Mouse (Mus musculus) hindbrain, embryonic 11.5 days (tissue): ENCODE data around the gene Lrrc51. TPM values are rescaled to one million over a fixed set of nuclear protein-coding genes. Genes with fewer than 3 reads are reported as not detected.
A peak's percentile ranks its signal among the peaks of the same experiment; 100 is the strongest.

Source experiments
- ATAC-seq: fragments of 200-750 bp; cut with Nextera tagmentation; 2 replicates; pipeline ENCODE4 v1.8.0; 2017; ENCODE audit warnings: mild to moderate bottlenecking, moderate TSS enrichment, moderate library complexity; ENCODE audit not compliant: low FRiP score
- DNase-seq: peaks from one replicate; pipeline ENCODE4 v3.0.0-alpha.2; 2015; ENCODE audit warnings: low spot score
- H3K27ac ChIP-seq: fragments of 300-500 bp; sonication (generic); 2 replicates; pipeline ENCODE4 v1.5.1; 2014; ENCODE audit warnings: mild to moderate bottlenecking, low read depth, low read length
- H3K27me3 ChIP-seq: fragments of 300-500 bp; sonication (generic); 2 replicates; pipeline ENCODE4 v1.6.1; 2014; ENCODE audit warnings: mild to moderate bottlenecking, low read length, moderate library complexity, mixed read lengths; ENCODE audit not compliant: control insufficient read depth, insufficient read depth
- H3K36me3 ChIP-seq: fragments of 300-500 bp; sonication (generic); 2 replicates; pipeline ENCODE4 v1.6.1; 2014; ENCODE audit warnings: mild to moderate bottlenecking, low read length, moderate library complexity, mixed read lengths; ENCODE audit not compliant: control insufficient read depth, insufficient read depth
- H3K4me1 ChIP-seq: fragments of 300-500 bp; sonication (generic); replicated peaks from 2 replicates; pipeline ENCODE4 v1.6.1; 2014; ENCODE audit warnings: low read length, mixed read lengths; ENCODE audit not compliant: control insufficient read depth, insufficient read depth
- H3K4me2 ChIP-seq: fragments of 300-500 bp; sonication (generic); replicated peaks from 2 replicates; pipeline ENCODE4 v1.6.1; 2014; ENCODE audit warnings: mild to moderate bottlenecking, low read depth, low read length
- H3K4me3 ChIP-seq: fragments of 300-500 bp; sonication (generic); 2 replicates; pipeline ENCODE4 v1.5.1; 2014; ENCODE audit warnings: low read depth, low read length
- H3K9ac ChIP-seq: fragments of 300-500 bp; sonication (generic); 2 replicates; pipeline ENCODE4 v1.6.1; 2014; ENCODE audit warnings: low read depth, low read length
- H3K9me3 ChIP-seq: fragments of 300-500 bp; sonication (generic); 2 replicates; pipeline ENCODE4 v1.6.1; 2016; ENCODE audit warnings: low read length; ENCODE audit not compliant: control insufficient read depth
- WGBS: fragments of 180-500 bp; shearing (Covaris S2); extraction: QIAGEN DNeasy Blood & Tissue Kit; methylation state at CpG from one replicate; pipeline ENCODE4 v1.1.7; 2014; 5-methylcytosine and 5-hydroxymethylcytosine counted together
- polyA plus RNA-seq: library from polyadenylated mRNA; unstranded; fragments of >200 nt; fragmentation: Nextera tagmentation; extraction: Ambion mirVana; gene quantifications from 2 replicates; pipeline ENCODE4 v1.2.1, GENCODE M21; 2014

The Lrrc51 gene
- polyA plus RNA-seq, 1 experiment from 2014 or later = 12.2 TPM

DNA sequence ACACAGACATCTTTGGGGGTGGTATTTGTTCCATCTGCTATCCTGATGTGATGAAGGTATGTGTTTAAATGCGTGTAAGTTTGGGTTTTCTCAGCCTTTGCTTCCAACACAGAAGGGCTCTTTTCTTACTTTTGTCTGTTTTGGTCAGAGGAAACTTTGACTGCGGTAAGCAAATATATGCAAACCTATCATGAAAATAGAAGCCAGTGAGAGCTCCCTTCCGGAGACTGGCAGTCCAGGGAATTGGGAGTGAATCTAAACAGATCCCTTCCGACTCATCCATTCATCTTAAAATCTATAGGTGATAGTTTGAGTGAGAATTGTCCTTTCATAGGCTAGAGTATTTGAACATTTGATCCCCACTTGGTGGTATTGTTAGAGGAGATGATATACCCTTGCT, 45.2 kb downstream of the Lrrc51 start:
- H3K27ac ChIP-seq = no peak overlapping the region

DNA sequence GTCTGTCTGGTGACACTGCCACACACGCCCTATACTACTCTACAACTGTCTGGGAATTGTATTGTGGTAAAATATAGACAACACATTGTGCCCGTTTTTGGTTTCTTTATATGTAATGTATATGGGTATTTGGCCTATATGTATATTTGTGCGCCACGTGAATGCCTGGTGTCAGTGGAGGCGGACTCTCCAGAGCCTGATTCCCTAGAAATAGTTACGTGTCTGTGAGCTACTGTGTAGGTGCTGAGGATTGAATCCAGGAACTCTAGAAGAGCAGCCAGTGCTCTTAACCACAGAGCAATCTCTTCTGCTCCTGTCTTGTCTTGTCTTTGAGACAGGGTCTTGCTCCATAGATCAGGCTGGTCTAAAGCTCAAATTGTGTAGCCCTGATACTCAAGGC, 47.4 kb downstream of the Lrrc51 start:
- Histone ChIP-seq H3K36me3 (no peaks in the 10 kb centered on the region), H3K4me2 (no peak overlapping the region), H3K4me1 (no peaks in the 10 kb centered on the region), H3K27ac (no peak overlapping the region), H3K9ac (no peak overlapping the region), H3K4me3 (no peak overlapping the region), H3K27me3 (no peaks in the 10 kb centered on the region), H3K9me3 (no peaks in the 10 kb centered on the region)
- DNase-seq (no peak), ATAC-seq (no peak)
- 83% methylated on average over 6 of the region's 6 CpGs for WGBS

More for the DNA sequence above, 45.2 kb downstream of the Lrrc51 start:
- WGBS = 86% methylated on average over 4 of the region's 4 CpGs
- Histone ChIP-seq H3K4me1 (no peaks in the 10 kb centered on the region), H3K9me3 (no peaks in the 10 kb centered on the region), H3K4me2 (no peak overlapping the region), H3K9ac (no peak overlapping the region), H3K27me3 (no peaks in the 10 kb centered on the region), H3K36me3 (no peaks in the 10 kb centered on the region), H3K4me3 (no peak overlapping the region)
- DNase-seq (no peak), ATAC-seq (no peak)

- Histone ChIP-seq H3K27me3 (no peaks in the 10 kb centered on the region), H3K9me3 (no peaks in the 10 kb centered on the region), H3K4me3 (no peak overlapping the region), H3K9ac (no peak overlapping the region), H3K4me2 (no peak overlapping the region), H3K36me3 (no peaks in the 10 kb centered on the region), H3K27ac (no peak overlapping the region), H3K4me1 (no peaks in the 10 kb centered on the region)
- ATAC-seq (no peak), DNase-seq (no peak)
- WGBS = 100% methylated on average over 4 of the region's 4 CpGs
Measured at GRCm38 (mm10) chr7:101884160-101884559, 49.5 kb downstream of the Lrrc51 start.

GRCm38 (mm10) chr7:101882413-101883154, 51.1 kb downstream of the Lrrc51 start:
- ATAC-seq = no peak
- H3K9me3 ChIP-seq = no peaks in the 10 kb centered on the region
- H3K36me3 ChIP-seq = no peaks in the 10 kb centered on the region

DNA sequence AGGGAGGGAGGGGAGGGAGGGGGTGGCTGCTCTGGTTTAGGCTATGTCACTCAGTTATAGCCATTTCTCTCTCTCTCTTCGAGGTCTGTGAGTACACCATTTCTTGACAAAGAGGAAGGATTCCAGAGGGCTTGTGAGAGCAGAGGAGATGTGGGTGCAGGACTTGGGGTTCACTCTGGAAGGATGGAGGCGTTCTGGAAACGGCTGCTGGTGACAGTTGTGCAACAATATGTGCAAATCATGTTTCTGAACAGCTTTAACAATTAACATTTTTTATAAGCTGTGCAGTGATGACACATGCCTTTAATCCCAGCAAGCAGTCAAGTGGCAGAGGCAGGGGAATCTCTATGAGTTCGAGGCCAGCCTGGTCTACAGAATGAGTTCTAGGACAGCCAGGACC, 52.8 kb downstream of the Lrrc51 start:
- Histone ChIP-seq H3K4me2 (no peak overlapping the region), H3K4me3 (no peak overlapping the region), H3K27ac (no peak overlapping the region), H3K4me1 (no peaks in the 10 kb centered on the region), H3K36me3 (no peaks in the 10 kb centered on the region), H3K9me3 (no peaks in the 10 kb centered on the region), H3K27me3 (no peaks in the 10 kb centered on the region), H3K9ac (no peak overlapping the region)
- ATAC-seq (no peak), DNase-seq (no peak)
- 75% methylated on average over 4 of the region's 4 CpGs for WGBS

More at GRCm38 (mm10) chr7:101882413-101883154, 51.1 kb downstream of the Lrrc51 start:
- Histone ChIP-seq H3K4me1 (no peaks in the 10 kb centered on the region), H3K9ac (no peak overlapping the region), H3K4me3 (no peak overlapping the region), H3K4me2 (no peak overlapping the region), H3K27ac (no peak overlapping the region), H3K27me3 (no peaks in the 10 kb centered on the region)
- 61% methylated on average over 9 of the region's 9 CpGs for WGBS
- no peak for DNase-seq

DNA sequence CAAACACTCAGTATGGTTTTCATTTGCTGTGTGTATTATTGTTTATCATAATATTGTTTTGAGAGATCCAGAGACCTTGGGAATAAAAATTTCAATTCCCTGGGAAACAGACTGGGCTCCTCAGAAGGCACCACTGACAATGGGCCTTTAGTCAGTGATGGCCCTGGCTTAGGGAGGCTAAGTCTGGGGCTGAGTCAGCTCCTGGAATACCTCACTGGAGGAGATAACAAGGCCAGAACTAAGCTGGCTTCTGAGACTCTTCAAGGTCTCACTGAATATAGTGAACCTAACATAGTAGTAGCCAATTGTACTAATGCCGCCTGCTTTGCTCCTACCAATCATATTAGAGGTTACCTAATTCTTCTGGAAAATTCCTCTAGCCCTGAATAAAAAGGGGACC, 57.7 kb downstream of the Lrrc51 start:
- no peaks in the 10 kb centered on the region for H3K9me3 ChIP-seq
- H3K4me3 ChIP-seq = no peak overlapping the region
- no peak overlapping the region for H3K9ac ChIP-seq
- DNase-seq = no peak
- H3K36me3 ChIP-seq = no peaks in the 10 kb centered on the region
- H3K4me1 ChIP-seq = no peaks in the 10 kb centered on the region
- H3K27ac ChIP-seq = no peak overlapping the region
- WGBS = 92% methylated on average over 1 of the region's 1 CpGs
- ATAC-seq = no peak
- no peaks in the 10 kb centered on the region for H3K27me3 ChIP-seq
- H3K4me2 ChIP-seq = no peak overlapping the region

DNA sequence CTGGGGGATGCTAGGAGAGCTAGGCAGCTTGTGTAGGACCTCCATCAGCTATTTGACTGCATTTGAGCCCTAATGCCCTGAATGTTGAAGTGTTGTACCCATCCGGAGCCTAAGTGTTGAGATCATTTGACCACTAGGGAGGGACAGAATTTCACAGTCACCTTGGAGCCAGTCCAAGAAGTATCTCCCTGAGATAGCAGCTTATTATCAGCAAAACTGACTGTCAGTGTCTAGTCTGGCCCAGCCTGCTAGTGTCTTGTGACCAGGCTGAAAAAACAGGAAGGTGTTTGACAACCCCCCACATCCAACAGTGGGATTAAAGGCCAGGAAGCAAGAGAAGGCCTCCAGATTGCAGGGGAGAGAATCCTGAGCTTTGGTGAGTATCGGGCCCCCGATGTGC, 62.4 kb downstream of the Lrrc51 start:
- Histone ChIP-seq H3K9me3 (no peaks in the 10 kb centered on the region), H3K4me2 (no peak overlapping the region), H3K9ac (no peak overlapping the region), H3K36me3 (no peaks in the 10 kb centered on the region), H3K4me1 (no peaks in the 10 kb centered on the region), H3K27me3 (no peaks in the 10 kb centered on the region), H3K4me3 (no peak overlapping the region), H3K27ac (no peak overlapping the region)
- WGBS = 90% methylated on average over 3 of the region's 3 CpGs
- DNase-seq (no peak), ATAC-seq (no peak)

DNA sequence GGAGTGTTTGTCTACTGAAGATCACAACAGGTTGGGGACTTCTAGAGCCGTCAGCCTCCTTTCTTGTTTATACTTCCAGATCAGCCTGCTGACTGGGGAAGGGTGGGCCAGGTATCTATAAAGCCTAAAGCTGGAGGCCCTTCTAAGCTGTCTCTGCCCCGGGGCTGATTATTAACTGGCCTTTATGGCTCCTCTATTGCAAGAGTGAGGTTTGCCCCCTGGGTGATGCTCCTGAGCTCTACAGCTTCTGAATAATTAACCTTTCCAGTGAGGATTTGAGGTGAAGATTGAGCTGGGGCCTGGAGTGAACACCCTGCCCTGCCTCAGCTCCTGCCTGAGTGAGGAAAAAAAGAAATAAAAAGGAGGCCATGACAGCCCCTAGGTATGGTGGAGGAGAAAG, 63.1 kb downstream of the Lrrc51 start, which contains the start of gene Folr1:
Gene Folr1, minus strand, starts transcription at position 160 of the 400 bp plus-strand sequence.
- Histone ChIP-seq H3K4me2 (no peak within 1 kb of the TSS), H3K4me1 (no peaks in the 10 kb centered on the region), H3K9me3 (no peaks in the 10 kb centered on the region), H3K4me3 (no peak within 1 kb of the TSS), H3K36me3 (no peaks in the 10 kb centered on the region), H3K9ac (no peak within 1 kb of the TSS), H3K27me3 (no peaks in the 10 kb centered on the region), H3K27ac (no peak within 1 kb of the TSS)
- WGBS = 66% methylated on average over 2 of the region's 2 CpGs
- no peak for DNase-seq
- no peak for ATAC-seq

DNA sequence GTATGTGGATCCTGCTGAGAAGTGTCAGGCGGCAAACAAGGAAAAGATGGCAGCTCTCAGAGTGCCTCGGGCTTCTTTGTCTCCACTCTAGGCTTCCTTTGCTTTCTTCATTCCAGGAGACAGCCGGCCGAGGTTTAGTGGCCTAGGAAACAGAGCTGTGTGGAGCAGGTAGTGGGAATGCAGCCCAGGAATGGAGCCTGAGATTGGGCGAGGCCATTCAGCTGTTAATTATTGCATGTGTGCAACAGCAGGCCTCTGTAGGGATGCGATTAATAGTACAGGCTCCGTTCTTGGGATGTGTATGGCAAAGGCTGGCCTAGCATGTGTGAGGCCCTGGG, 64.6 kb downstream of the Lrrc51 start:
- Histone ChIP-seq H3K9me3 (no peaks in the 10 kb centered on the region), H3K27ac (no peak overlapping the region)
- WGBS = 55% methylated on average over 7 of the region's 7 CpGs

More for the DNA sequence above, 64.6 kb downstream of the Lrrc51 start:
- no peaks in the 10 kb centered on the region for H3K36me3 ChIP-seq
- H3K4me2 ChIP-seq = no peak overlapping the region
- no peak overlapping the region for H3K9ac ChIP-seq
- H3K4me1 ChIP-seq = no peaks in the 10 kb centered on the region
- no peak overlapping the region for H3K4me3 ChIP-seq
- H3K27me3 ChIP-seq = no peaks in the 10 kb centered on the region
- DNase-seq = peak; percentile 10
- no peak for ATAC-seq
